Mouse (Mus musculus): ENCODE measurements around the gene Elmod3.

The Elmod3 gene

DNA sequence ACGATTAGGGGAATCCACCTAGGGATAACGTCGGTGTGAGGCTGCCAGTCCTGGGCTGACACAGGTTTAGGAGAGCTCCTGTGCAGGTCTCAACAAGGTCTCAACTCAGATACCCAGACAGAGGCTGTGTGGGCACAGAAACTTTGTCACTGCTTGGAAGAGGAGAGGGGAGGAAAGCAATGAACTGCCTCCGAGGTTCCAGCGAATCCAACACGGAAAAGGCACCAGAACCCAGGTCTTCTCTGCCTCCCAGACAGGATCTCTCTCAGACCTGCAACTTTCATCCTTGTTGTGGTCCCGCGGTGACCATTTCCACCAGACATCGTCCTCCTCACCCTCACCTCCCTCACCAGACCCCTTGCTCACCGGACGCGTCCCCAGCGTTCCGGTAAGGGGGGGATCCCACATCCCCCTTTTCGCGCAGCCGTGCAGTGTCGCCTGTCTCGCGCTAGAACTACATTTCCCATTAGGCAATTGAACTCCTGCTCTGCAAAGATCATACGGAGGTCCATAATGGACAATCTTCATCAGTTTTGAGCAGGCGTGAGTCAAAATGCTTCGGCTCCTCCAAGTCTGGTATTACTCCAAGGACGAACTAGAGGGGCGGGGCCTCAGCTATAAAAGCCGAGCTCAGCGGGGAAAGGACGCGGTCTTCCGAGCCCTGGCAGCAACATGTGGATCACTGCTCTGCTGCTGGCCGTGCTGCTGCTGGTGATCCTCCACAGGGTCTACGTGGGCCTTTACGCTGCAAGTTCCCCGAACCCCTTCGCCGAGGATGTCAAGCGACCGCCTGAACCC lies at the start of gene Elmod3, which contains the start of gene Retsat:
Gene Elmod3 (minus strand): TSS at position 458 of the 798 bp plus-strand sequence.
Gene Retsat (plus strand): TSS at position 520 of the 798 bp plus-strand sequence.
- peak; percentile 95 for DNase-seq (ENCODE audit: low read depth, low spot score)

DNA sequence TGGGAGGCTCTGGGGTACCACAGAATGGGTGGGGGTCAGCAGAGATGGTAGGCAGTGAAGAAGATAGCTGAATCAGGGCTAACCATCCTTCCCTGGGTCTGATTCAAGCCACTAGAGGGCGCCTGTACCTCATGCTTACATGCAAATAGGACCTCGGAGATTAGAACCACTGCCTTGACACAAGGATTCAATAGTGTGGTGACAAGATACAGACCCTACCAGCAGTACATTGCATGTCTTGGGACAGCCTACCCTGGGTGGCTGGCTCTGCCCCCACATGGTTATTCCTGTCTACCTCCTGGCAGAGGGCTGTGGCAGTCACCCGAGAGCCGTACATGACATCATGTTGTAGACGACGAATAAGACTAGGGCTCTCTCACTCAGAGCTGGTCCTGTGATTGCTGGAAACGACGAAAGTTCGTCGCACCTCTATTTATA lies 49.2 kb upstream of the Elmod3 start:
- peak; percentile 80 for DNase-seq (ENCODE audit: low read depth, low spot score)

DNA sequence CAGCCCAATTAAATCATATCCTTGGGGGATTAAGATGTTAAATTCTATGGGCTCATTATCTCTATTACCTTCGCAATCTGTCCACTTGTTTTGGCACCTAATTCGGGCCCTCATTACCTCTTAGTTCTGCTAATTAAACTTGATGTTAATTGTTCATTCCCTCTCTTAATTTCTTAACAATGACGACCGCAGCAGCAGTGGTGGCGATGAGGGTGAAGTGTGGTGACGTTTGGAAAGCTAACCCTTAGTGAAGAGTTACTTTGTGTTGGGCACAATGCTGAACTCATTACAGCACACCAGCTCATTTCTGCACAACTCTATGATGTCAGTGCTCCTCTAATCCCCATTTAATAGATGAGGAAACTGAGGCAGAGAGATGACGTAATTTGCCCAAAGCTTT lies 47.2 kb upstream of the Elmod3 start:
- no peak for DNase-seq (ENCODE audit: low read depth, low spot score)

DNA sequence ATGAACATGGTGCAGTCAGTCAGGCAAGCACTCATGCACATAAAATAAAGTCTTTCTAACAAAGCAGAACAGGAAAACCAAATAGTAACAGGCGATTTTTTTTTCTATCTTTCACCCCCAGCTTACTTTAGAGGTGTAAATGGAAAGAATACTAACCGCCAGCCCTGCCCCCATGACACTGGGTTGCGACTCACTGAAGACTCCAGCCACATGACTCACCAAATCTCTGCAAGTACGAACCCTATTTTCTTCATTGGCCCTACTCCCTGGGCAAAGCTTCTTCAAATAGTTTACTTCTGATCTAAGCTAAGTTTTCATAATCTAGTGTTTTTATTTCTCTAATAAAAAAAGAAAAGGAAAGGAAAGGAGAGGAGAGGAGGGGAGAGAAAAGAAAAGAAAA lies 46.4 kb upstream of the Elmod3 start:
- no peak for DNase-seq (ENCODE audit: low read depth, low spot score)

DNA sequence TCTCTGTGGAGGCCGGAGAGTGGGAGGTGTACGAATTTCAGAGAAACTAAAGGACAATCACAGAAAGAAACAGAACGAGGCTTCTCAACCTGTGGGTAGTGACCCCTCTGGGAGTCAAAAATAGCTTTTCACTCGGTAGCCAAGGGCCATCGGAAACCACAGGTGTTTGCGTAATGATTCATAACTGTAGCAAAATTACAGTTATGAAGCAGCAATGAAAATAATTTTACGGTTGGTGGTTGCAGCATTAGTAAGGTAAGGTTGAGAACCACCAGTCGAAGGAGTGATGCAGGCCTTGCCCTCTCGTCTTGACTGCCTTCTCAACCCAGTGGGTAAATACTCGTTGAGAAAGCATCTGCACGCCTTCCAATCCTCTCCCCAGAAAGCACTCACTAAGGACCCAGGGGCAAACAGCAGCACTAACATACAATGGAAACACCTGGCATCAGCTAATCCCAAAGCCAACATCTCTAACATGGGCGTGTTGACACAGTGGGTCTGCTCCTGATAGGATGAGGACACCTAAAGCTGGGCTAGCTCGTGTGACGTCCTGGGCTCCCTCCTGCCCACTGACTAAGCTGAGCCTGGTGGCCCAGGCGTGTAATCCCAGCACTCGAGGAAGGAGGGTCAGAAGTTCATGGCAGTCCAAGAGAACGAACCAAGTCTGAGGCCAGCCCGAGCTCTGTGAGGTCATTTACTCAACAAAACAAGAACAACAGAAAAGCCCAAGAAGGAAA lies 43.2 kb upstream of the Elmod3 start:
- no peak for DNase-seq (ENCODE audit: low read depth, low spot score)

DNA sequence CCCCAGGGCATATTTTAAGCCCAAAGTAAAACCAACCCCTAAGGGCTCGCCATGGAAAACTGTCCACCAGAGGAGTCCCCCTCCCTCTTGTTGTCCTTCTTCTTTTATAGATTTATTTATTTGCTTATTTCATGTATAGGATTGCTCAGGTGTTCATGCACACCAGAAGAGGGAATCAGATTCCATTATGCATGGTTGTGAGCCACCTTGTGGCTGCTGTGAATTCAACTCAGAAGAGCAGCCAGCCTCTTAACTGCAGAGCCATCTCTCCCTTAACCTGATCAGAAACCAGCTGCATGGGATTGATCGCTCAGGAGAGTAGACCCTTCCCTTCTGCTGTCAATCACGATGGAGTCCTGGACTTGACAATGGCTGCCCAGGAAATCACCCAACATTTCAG lies 38.7 kb upstream of the Elmod3 start:
- no peak for DNase-seq (ENCODE audit: low read depth, low spot score)

DNA sequence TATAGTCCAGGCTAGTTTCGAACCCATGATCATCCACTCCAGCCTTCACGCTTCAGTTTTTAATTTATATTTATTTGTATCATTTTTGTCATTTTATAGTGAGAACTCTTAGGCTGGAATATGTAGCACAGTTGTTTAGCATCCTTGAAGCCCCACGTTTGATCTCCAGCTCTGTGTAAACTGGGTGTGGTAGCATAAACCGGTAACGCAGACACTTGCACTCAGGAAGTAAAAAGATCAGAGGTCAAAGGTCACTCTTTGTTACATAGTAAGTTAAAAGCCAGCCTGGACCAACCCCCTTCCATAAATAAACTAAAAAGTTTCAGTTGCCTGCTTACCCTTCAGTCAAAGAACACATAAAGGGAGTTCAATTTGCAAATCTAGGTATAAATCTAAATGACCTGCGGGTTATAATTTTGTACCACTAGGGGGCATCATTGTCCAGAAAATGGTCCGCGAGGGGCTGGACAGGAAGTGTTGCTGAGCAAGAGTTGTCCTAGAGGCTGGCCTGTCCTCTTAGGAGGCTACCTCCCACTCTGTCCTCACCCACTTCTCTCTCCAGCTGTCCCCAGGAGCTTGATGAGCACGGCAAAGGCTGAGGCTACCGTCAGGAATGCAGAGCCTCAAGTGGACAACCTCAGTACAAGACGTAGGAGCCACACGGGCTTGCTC lies 37.7 kb upstream of the Elmod3 start:
- DNase-seq (ENCODE audit: low read depth, low spot score) = peak; percentile 81

DNA sequence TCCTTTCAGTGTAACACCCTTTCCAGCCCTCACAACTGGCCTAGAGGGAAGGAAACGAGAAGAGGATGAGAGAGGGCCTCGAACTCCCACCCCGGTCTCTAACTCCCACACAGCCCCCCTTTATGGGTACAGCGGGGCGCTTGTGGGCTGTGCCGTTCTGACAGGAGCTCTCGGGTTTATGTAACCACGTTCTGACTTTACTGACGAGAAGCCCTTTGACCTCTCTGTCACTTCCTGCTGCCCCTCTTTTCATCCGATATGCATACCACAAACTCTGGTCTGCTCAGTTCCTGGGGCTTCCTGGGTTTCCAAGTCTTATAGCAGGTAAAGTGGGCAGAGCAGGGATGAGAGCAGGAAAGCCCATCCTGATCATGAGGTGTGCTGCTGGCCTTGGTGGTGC lies 36.1 kb upstream of the Elmod3 start:
- no peak for DNase-seq (ENCODE audit: low read depth, low spot score)

DNA sequence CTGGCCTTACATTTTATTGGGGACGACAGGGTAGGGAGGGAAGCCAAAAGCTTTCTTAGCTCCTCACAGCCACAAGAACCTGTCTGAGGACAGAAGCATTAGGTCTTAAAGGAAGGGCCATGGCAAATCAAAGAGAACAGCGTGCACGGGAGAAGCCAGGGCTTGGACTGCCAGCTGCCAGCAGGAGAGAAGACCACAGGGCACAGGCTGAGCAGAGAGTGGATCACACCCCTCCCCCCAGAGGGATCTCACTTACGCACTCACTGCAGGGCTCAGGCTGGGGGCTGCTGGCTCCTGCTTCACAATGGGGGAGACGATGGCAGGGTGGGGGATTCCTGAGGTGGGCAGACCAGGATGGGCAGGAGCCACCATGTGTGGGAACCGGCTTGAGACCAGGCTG lies 33.5 kb upstream of the Elmod3 start:
- no peak for DNase-seq (ENCODE audit: low read depth, low spot score)

DNA sequence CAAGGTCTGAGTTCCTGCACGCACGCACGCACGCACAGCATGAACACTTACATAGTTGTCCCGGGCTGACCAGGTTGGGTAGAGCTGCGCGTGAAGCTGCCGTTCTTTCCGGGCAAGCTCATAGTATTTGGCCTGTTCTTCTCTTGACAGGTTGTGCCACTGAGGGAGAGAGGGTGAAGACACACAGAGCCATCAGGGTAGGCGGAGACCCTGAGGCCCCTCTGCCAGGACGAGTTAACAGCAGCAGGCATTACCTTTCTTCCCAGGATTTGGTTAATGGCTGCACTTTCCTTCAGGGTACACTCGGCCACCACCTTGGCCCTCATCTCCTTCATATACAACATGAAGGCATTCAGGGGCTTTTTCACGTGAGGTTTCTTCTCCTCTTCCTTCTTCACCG lies 32.7 kb upstream of the Elmod3 start:
- no peak for DNase-seq (ENCODE audit: low read depth, low spot score)

DNA sequence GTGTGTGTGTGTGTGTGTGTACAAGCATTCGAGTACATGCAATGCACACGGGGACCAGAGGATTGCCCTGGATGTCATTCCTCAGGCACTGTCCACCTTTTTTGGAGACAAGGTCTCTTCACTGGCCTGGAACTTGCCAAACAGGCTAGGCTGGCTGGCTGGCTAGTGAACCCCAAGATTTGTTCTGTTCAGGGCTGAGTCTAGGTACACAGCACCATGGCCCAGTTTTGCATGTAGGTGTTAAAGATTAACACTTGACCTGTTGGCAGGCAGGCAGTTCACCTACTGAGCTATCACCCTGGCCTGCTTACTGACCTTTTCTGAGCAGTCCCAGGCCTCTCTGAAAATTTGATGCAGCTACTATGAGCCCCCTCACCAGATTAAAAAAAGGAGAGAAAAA lies 32.2 kb upstream of the Elmod3 start:
- no peak for DNase-seq (ENCODE audit: low read depth, low spot score)

DNA sequence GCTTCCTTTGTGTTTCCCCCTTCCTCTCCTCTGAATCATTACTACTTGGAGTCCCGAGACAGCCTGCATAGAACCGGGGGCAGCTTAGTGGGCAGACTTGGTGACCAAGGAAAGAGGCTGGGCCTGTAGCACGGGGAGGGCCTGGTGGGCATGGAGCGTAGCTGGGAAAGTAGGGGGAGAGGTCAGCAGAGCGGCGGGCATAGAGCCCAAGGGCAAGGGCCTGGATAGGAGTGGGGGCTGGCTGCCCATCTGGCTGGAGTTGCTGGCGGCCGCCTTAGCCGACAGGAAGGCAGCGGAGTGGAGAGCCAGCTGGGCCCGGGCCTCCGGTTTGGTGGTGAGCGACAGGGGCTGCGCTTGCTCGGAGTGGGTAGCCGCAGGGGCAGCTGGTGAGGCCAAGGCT lies 29.1 kb upstream of the Elmod3 start:
- no peak for DNase-seq (ENCODE audit: low read depth, low spot score)

DNA sequence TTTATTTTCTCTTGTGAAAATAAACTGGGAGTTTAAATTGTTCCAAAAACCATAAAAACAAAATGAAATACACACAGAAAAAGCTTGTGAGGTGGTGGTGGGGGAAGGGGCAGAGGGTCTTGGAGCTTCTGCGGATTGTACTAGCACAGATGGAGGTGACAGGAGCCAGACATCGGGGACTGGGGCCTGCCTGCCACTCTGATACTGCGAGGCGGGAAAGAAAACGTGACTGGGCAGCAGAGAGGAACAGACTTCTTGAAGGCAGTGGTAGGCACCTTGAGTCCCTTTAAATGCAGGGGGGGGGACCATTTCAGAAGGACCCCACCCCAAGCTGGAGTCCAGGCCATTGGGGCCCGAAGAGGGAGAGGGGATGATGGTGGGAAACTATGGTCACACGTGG lies 28.2 kb upstream of the Elmod3 start:
- no peak for DNase-seq (ENCODE audit: low read depth, low spot score)

DNA sequence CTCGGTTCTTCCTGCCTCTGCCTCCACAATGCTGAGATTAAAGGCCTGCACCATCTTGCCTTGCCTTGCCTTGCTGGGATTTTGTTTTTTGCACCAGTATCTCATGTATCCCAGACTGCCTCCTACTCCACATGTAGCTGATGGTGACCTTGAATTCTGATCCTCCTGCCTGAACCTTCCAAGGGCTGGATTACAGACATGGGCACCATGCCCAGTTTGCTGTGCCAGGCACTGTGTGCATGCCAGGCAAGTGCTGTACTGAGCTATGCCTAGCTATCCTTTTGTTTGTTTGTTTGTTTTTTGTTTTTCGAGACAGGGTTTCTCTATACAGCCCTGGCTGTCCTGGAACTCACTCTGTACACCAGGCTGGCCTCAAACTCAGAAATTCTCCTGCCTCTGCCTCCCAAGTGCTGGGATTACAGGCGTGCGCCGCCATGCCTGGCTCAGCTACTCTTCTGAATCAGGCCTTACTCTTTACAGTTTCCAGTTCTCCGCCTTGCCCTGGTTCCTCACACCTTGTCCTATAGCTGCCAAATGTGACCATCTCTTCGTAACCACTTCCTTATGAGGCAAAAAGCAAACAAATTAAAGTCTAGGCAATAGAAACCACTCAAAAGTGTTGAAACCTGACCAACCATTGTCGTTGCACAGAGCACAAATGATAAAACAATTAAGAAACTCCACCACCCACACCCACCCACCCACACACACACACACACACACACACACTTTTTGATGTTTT lies 25.6 kb upstream of the Elmod3 start:
- DNase-seq (ENCODE audit: low read depth, low spot score) = no peak

DNA sequence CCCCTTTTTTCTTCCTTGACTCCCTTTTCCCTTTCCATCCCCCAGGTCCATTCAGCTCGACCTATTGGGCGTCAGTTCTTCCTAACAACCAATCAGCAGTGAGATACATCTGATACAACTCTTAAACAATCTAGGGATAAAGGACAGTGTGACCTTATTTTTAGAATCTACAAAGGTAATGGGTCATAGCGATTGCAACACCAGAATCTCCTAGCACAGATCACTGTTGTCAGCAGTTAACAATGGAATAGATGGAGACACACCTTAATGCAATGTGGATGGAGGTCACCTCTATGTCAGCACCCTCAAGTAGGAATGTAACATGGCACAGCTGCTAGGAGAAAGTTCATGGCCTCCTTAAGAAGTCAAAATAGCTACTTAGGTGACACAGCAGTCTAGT lies 24.7 kb upstream of the Elmod3 start:
- DNase-seq (ENCODE audit: low read depth, low spot score) = no peak

DNA sequence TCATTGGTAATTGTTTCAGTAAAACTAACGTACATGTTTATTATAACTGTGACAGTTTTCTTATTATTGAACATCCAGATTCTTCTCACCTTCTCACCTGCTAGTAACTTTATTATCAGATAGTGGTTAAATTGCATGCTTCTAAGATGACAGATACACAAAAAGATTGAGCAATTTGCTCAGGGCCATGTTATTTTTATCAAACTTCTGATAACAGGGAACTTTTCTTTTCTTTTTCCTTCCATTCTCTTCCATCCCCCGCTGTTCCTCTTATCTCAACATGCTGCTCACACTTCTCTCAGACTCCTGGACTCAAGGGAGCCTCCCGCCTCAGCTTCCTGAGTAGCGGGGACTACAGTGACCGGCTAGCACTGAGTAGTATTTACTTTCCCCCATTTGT lies 22.7 kb upstream of the Elmod3 start:
- DNase-seq (ENCODE audit: low read depth, low spot score) = no peak

DNA sequence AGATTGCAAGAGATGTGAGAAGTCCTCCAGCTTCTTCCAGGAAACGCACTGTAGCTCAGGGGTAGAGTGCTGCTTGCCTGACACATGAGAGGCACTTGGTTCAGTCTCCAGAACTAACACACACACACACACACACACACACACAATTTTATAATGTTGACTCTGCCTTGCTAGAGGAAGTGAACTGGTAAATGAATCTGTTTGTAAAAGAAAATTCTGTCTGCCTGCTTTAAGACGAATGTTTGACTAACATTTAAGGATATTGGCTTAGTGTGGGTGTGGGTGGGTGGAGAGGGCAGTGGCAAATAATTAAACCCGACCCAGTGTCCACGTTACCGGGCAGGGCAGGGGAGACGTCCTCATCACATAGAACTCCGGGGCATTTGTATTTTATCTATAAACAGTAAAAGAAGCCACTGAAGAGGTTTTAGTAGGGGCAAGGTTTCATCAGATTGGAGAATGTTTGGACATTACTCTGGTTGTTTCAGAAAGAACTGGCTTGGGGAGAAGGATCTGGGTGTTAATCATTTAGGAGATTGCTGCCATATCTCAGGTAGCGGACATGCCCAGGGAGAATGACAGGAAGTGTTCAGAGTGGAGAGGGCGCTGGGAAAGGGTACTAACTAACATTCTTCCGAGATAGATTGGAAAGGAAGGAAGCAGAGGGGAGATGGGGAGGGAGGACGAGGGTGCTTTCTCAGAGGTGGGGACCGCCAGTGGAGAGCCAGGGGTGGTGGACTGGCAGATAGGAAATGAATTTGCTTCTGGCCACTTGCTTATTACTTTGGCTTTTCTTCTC lies 21.7 kb upstream of the Elmod3 start:
- DNase-seq (ENCODE audit: low read depth, low spot score) = no peak

DNA sequence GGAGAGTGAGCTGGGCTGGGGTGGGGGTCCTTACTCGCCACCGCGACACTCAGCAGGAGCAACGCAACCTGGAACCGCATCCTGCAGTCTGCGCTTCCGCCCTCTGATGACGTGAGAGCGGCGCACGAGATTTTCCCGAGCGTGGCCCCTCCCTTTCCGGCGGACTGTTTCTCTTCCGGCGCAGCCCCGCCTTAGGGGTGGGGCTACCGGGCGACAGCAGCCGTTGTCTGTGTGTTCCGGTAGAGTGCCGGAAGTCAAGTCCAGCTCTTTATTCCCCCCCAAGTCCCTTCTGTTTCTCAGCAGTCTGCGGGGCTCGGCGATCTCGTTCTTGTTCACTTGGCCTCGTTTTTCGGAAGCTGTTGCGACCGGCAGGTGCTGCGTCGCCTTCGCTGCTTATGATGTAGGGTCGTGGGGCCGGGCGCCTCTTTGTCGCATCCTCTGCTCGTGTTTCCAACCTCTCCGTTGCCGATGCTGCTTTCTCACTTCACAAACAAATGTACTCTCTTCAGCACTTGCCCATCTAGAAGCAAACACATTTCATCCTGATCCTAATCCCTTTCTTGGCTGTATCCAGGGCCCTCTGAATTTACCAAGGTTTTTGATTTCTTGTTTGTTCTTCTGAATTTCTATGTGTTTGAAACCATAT lies 18.6 kb upstream of the Elmod3 start, which contains the start of gene Tgoln1:
Gene Tgoln1 (minus strand): TSS at position 358 of the 646 bp plus-strand sequence.
- peak; percentile 96 for DNase-seq (ENCODE audit: low read depth, low spot score)

DNA sequence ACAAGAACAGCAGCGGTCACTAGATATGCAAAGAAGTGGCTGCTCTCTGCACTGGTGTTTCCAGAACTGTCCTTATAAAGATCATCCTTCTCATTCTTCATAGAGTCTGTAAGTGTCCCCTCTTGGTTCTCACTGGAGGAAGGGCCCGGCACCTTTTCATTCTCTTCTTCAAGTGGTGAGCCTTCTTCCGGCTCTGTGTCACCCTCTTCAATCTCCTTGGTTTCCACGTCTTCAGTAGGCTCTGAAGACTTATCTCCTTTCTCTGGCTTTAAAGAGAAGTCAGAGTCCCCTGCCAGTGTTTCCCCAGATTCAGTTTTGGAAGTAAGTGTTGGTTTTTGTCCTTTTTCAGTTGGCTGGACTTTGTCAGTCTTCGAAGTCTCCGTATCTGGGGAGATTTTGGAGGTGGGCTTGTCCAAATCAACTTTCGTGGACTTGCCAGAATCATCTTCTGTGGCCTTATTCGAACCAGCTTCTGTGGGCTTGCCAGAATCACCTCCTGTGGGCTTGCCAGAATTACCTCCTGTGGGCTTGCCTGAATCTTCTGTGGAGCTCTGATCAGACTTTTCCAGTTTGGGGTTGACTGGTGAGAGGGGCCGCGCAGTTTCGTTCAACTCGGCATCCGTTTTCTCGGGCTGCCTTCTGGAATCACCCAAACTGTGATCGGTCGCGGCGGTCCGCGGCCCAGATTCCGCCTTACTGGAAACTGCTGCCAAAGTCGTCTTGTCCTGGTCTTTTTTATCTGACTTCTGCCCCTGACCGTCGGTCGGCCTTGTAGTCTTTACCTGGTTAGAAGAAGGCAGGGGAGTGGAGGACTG lies 17.6 kb upstream of the Elmod3 start:
- no peak for DNase-seq (ENCODE audit: low read depth, low spot score)

Measured in mesoderm, embryonic 11.5 days (tissue).